Mouse (Mus musculus) embryonic facial prominence, embryonic 15.5 days (tissue): ENCODE data around the gene Anxa4. TPM values are rescaled to one million over a fixed set of nuclear protein-coding genes. Genes with fewer than 3 reads are reported as not detected.

Experiments
- ATAC-seq: fragments of 200-750 bp; cut with Nextera tagmentation; 2 replicates; pipeline ENCODE4 v1.8.0; 2017; ENCODE audit warnings: low read depth, moderate TSS enrichment; ENCODE audit not compliant: insufficient number of reproducible peaks, low FRiP score, low TSS enrichment
- H3K27ac ChIP-seq: fragments of 300-500 bp; sonication (generic); replicated peaks from 2 replicates; pipeline ENCODE4 v1.5.1; 2015; ENCODE audit warnings: mild to moderate bottlenecking, inconsistent platforms
- H3K27me3 ChIP-seq: fragments of 300-500 bp; sonication (generic); 2 replicates; pipeline ENCODE4 v1.6.1; 2015; ENCODE audit warnings: inconsistent platforms
- H3K36me3 ChIP-seq: fragments of 300-500 bp; sonication (generic); 2 replicates; pipeline ENCODE4 v1.6.1; 2015; ENCODE audit warnings: mild to moderate bottlenecking, inconsistent platforms
- H3K4me1 ChIP-seq: fragments of 300-500 bp; sonication (generic); 2 replicates; pipeline ENCODE4 v1.6.1; 2015; ENCODE audit warnings: inconsistent platforms
- H3K4me2 ChIP-seq: fragments of 300-500 bp; sonication (generic); replicated peaks from 2 replicates; pipeline ENCODE4 v1.6.1; 2015; ENCODE audit warnings: mild to moderate bottlenecking, inconsistent platforms
- H3K4me3 ChIP-seq: fragments of 300-500 bp; sonication (generic); replicated peaks from 2 replicates; pipeline ENCODE4 v1.5.1; 2015; ENCODE audit warnings: mild to moderate bottlenecking, inconsistent platforms
- H3K9ac ChIP-seq: fragments of 300-500 bp; sonication (generic); 2 replicates; pipeline ENCODE4 v1.6.1; 2015; ENCODE audit warnings: inconsistent platforms
- H3K9me3 ChIP-seq: fragments of 300-500 bp; sonication (generic); replicated peaks from 2 replicates; pipeline ENCODE4 v1.6.1; 2016; ENCODE audit warnings: inconsistent platforms
- WGBS: fragments of 180-500 bp; shearing (Covaris S2); methylation state at CpG from one replicate; pipeline ENCODE4 v1.1.7; 2015; 5-methylcytosine and 5-hydroxymethylcytosine counted together
- polyA plus RNA-seq: library from polyadenylated mRNA; unstranded; fragments of >200 nt; fragmentation: Nextera tagmentation; extraction: Ambion mirVana; gene quantifications from 2 replicates; pipeline ENCODE4 v1.2.1, GENCODE M21; 2015

The Anxa4 gene
- polyA plus RNA-seq, 1 experiment from 2014 or later, result 50.7 TPM

DNA sequence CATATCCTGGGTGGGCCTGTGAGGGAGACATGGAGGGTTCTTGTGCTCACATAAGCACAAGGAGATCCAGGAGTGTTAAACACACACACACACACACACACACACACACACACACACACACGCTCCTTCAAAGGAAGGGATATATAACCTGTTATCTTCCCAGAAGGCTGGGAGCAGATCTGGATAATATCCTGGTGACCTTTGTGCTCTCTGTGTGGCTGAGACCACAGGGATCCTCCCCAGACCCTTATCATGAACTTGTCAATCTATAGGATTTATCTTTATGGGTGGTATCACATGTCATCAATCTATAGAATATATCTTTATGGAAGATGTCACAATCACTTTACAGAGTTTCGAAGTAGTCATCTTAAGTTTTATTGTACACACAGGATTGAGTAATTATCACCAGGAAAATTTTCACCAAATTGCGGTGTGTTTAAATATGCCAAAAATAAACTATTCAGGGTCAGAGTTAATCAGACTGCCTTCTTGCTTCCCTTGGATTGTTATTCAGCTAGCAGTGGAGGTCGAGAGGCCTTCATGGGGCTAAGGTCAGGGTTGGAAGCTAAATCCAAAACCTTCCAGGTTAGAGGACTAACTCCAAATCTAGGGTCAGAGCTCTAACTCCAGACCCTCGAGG lies 40.4 kb downstream of the Anxa4 start:
- H3K9ac ChIP-seq, result no peak overlapping the region
- 82% methylated on average over 5 of the region's 5 CpGs for WGBS
- no peaks in the 10 kb centered on the region for H3K9me3 ChIP-seq
- H3K27ac ChIP-seq, result no peak overlapping the region
- H3K4me2 ChIP-seq, result no peak overlapping the region
- H3K4me3 ChIP-seq, result no peak overlapping the region
- H3K4me1 ChIP-seq, result no peaks in the 10 kb centered on the region
- ATAC-seq, result no peak
- H3K36me3 ChIP-seq, result peaks cover 38% of the 10 kb centered on the region
- H3K27me3 ChIP-seq, result no peaks in the 10 kb centered on the region

GRCm38 (mm10) chr6:86750961-86751360 lies 42.4 kb downstream of the Anxa4 start:
- ATAC-seq, result no peak
- H3K4me2 ChIP-seq, result no peak overlapping the region

GRCm38 (mm10) chr6:86749817-86750216 lies 43.6 kb downstream of the Anxa4 start:
- Histone ChIP-seq H3K9me3 (no peaks in the 10 kb centered on the region), H3K9ac (no peak overlapping the region), H3K27ac (no peak overlapping the region), H3K27me3 (no peaks in the 10 kb centered on the region), H3K36me3 (peaks cover 22% of the 10 kb centered on the region), H3K4me3 (no peak overlapping the region), H3K4me2 (no peak overlapping the region), H3K4me1 (no peaks in the 10 kb centered on the region)
- no peak for ATAC-seq
- WGBS, result 74% methylated on average over 4 of the region's 4 CpGs

More at GRCm38 (mm10) chr6:86750961-86751360, 42.4 kb downstream of the Anxa4 start:
- Histone ChIP-seq H3K27me3 (no peaks in the 10 kb centered on the region), H3K27ac (no peak overlapping the region), H3K4me1 (no peaks in the 10 kb centered on the region), H3K4me3 (no peak overlapping the region), H3K9me3 (no peaks in the 10 kb centered on the region), H3K9ac (no peak overlapping the region), H3K36me3 (peaks cover 29% of the 10 kb centered on the region)
- 87% methylated on average over 4 of the region's 4 CpGs for WGBS

DNA sequence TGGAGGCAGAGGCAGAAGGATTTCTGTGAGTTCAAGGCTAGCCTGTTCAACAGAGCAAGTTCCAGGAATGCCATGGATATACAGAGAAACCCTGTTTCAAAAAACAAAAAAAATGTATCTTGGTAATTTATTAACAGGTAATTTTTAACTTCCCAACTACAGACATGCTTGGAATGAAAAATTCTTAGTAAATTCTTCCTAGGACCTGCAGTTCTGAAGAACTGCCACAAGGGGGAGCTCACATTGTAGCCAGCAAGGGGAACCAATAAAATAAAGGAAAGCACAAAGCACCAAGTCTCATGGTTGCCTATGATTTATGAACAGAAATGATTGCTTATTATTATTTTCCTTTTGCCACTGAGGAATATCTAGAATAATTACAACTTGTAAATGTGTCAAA lies 46.2 kb downstream of the Anxa4 start:
- Histone ChIP-seq H3K27ac (no peak overlapping the region), H3K9me3 (no peaks in the 10 kb centered on the region), H3K27me3 (no peaks in the 10 kb centered on the region), H3K4me2 (no peak overlapping the region), H3K9ac (no peak overlapping the region), H3K4me3 (no peak overlapping the region), H3K4me1 (no peaks in the 10 kb centered on the region), H3K36me3 (peaks cover 23% of the 10 kb centered on the region)
- ATAC-seq, result no peak

- WGBS, result 42% methylated on average over 3 of the region's 3 CpGs
- no peak overlapping the region for H3K4me2 ChIP-seq
- no peak for ATAC-seq
These were observed 52.7 kb downstream of the Anxa4 start for GRCm38 (mm10) chr6:86740652-86741051.

GRCm38 (mm10) chr6:86736830-86737229 lies 56.6 kb downstream of the Anxa4 start:
- H3K36me3 ChIP-seq, result no peaks in the 10 kb centered on the region
- H3K4me1 ChIP-seq, result peaks cover 14% of the 10 kb centered on the region
- ATAC-seq, result no peak
- H3K27me3 ChIP-seq, result no peaks in the 10 kb centered on the region
- no peak overlapping the region for H3K4me3 ChIP-seq
- H3K4me2 ChIP-seq, result no peak overlapping the region
- 76% methylated on average over 6 of the region's 6 CpGs for WGBS
- no peak overlapping the region for H3K9ac ChIP-seq
- no peaks in the 10 kb centered on the region for H3K9me3 ChIP-seq
- no peak overlapping the region for H3K27ac ChIP-seq

More at GRCm38 (mm10) chr6:86740652-86741051, 52.7 kb downstream of the Anxa4 start:
- H3K36me3 ChIP-seq, result peaks cover 9% of the 10 kb centered on the region; the same call in 1 of the 2 replicates
- no peak overlapping the region for H3K9ac ChIP-seq
- no peaks in the 10 kb centered on the region for H3K4me1 ChIP-seq
- no peaks in the 10 kb centered on the region for H3K9me3 ChIP-seq
- H3K4me3 ChIP-seq, result no peak overlapping the region
- 0 out of 2 replicates have a peak overlapping the region, but pooled peaks have one; percentile 17 for H3K27ac ChIP-seq
- H3K27me3 ChIP-seq, result no peaks in the 10 kb centered on the region

DNA sequence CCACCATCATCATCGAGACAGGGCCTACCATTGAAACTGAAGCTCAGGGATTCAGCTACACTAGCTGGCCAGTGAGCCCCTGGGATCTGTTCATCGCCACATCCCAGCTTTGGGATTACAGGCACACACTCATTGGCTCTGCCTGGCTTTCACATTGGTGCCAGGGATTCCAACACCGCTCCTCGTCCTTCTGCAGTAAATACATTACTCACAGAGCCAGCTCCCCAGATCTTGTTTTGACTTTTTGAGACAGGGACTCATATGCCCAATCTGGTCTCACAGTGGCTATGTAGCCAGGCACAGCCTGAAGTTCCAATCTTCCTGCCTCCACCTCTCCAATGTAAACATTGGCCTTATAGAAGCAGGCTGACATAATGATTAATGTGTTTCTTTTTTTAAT lies 57.1 kb downstream of the Anxa4 start:
- peaks cover 14% of the 10 kb centered on the region for H3K4me1 ChIP-seq
- H3K4me3 ChIP-seq, result no peak overlapping the region
- H3K27ac ChIP-seq, result no peak overlapping the region
- no peak overlapping the region for H3K9ac ChIP-seq
- 83% methylated on average over 4 of the region's 4 CpGs for WGBS
- no peak for ATAC-seq
- H3K36me3 ChIP-seq, result no peaks in the 10 kb centered on the region
- no peaks in the 10 kb centered on the region for H3K9me3 ChIP-seq
- no peaks in the 10 kb centered on the region for H3K27me3 ChIP-seq
- no peak overlapping the region for H3K4me2 ChIP-seq

DNA sequence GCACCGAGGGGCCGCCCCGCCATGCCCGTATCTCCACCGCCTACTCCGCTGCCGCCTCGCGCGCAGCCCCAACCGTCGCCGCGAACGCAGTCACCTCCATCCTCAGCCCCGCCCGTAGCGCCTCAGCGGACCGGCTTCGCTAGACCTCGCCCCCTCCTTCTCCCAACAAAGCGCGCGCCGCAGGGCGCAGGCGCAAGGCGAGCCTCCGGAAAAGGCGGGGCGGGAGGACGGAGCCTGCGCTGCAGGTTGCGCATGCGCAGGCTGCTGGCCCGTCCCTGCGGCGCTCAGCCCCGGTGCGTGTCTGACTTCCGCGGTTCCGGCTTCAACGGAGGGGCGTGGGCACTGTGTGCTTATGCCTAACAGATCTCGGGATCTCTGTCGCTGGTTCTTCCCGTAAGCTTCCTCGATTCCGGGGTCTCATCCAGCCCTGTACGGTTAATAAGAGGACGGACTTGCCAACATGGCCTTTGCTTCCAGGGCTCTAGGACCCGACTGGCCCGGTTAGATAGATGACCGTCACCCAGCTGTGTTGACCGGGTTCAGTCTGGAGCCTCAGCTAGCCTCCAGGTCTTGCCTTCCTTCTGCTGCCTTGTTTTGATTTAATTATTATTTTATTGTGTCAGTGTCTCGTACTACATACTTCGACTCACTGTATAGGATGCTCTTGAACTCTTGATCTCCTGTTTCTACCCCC lies 60.1 kb downstream of the Anxa4 start, which contains the start of gene Gmcl1:
Gene Gmcl1, minus strand, starts transcription at position 201 of the 694 bp plus-strand sequence.
- H3K27me3 ChIP-seq, result no peaks in the 10 kb centered on the region
- peak within 1 kb of the TSS; percentile 74 for H3K27ac ChIP-seq
- peaks cover 16% of the 10 kb centered on the region for H3K4me1 ChIP-seq
- H3K9ac ChIP-seq, result peak within 1 kb of the TSS; percentile 74
- WGBS, result under 1% methylated on average over 59 of the region's 59 CpGs
- H3K36me3 ChIP-seq, result no peaks in the 10 kb centered on the region
- H3K4me3 ChIP-seq, result peak within 1 kb of the TSS; percentile 97
- ATAC-seq, result peak; percentile 93
- H3K4me2 ChIP-seq, result peak within 1 kb of the TSS; percentile 92
- H3K9me3 ChIP-seq, result no peaks in the 10 kb centered on the region

GRCm38 (mm10) chr6:86732276-86733173 lies 60.9 kb downstream of the Anxa4 start:
- H3K9me3 ChIP-seq, result no peaks in the 10 kb centered on the region
- under 1% methylated on average over 62 of the region's 62 CpGs for WGBS
- peak overlapping the region; percentile 92 for H3K4me2 ChIP-seq
- peak overlapping the region; percentile 97 for H3K4me3 ChIP-seq
- ATAC-seq, result peak; percentile 5
- H3K9ac ChIP-seq, result peak overlapping the region; percentile 74
- H3K27me3 ChIP-seq, result no peaks in the 10 kb centered on the region
- H3K36me3 ChIP-seq, result peaks cover 3% of the 10 kb centered on the region; the same call in 1 of the 2 replicates
- peak overlapping the region; percentile 74 for H3K27ac ChIP-seq
- H3K4me1 ChIP-seq, result peaks cover 16% of the 10 kb centered on the region

GRCm38 (mm10) chr6:86728711-86729110 lies 64.7 kb downstream of the Anxa4 start:
- Histone ChIP-seq H3K36me3 (peaks cover 4% of the 10 kb centered on the region; the same call in 1 of the 2 replicates), H3K27me3 (no peaks in the 10 kb centered on the region), H3K4me1 (peaks cover 9% of the 10 kb centered on the region; the same call in 1 of the 2 replicates), H3K27ac (no peak overlapping the region), H3K4me2 (no peak overlapping the region), H3K4me3 (no peak overlapping the region), H3K9ac (no peak overlapping the region), H3K9me3 (no peaks in the 10 kb centered on the region)
- no peak for ATAC-seq
- WGBS, result 86% methylated on average over 5 of the region's 5 CpGs

GRCm38 (mm10) chr6:86721977-86722376 lies 71.4 kb downstream of the Anxa4 start:
- ATAC-seq, result no peak
- H3K4me1 ChIP-seq, result no peaks in the 10 kb centered on the region

More at GRCm38 (mm10) chr6:86721977-86722376, 71.4 kb downstream of the Anxa4 start:
- no peak overlapping the region for H3K4me3 ChIP-seq
- H3K4me2 ChIP-seq, result no peak overlapping the region
- H3K27me3 ChIP-seq, result no peaks in the 10 kb centered on the region
- H3K36me3 ChIP-seq, result peaks cover 14% of the 10 kb centered on the region
- WGBS, result 88% methylated on average over 3 of the region's 3 CpGs
- H3K9ac ChIP-seq, result no peak overlapping the region
- H3K27ac ChIP-seq, result no peak overlapping the region
- H3K9me3 ChIP-seq, result no peaks in the 10 kb centered on the region
